Mouse (Mus musculus): ENCODE results near the gene Ube2q2. TPM values are rescaled to one million over a fixed set of nuclear protein-coding genes. Genes with fewer than 3 reads are reported as not detected.
A peak's percentile ranks its signal among the peaks of the same experiment; 100 is the strongest.

The Ube2q2 gene
- total and polyA plus RNA-seq, 3 experiments, result 7.8 to 29.5 (median 25.3) TPM

DNA sequence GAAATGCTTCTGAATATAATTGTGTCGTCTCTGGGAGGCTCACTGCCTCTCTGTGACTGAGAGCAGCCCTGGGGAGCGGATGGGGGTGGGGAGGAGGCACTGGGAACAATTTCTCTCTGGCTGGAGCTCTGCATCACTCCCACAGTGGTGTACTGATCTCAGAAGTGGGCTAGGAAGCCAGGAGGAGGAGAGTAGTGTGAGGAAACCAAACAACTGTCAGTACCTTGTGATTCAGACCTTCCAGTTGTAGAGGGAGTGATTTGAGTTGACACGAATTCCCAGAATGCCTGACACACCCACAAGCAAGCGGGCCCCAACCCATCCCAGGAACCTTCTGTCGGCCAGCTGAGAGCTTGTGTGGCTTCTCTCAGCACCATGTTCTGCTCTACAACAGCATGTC is 12.1 kb upstream of the Ube2q2 start:
- Histone ChIP-seq H3K9ac (ENCODE audit: low read depth, low read length) (no peak overlapping the region), H3K79me2 (replicated peaks; ENCODE audit: control insufficient read depth, insufficient read depth, low read length) (no peaks in the 10 kb centered on the region), H3K36me3 (ENCODE audit: control insufficient read depth, insufficient read depth, low read length) (no peaks in the 10 kb centered on the region), H3K4me3 (no peak overlapping the region), H3K27ac (no peak overlapping the region), H3K4me1 (ENCODE audit: control insufficient read depth, insufficient read depth, low read length) (peaks cover 2% of the 10 kb centered on the region; the same call in 1 of the 2 replicates), H3K27me3 (ENCODE audit: control insufficient read depth, insufficient read depth, low read length) (no peaks in the 10 kb centered on the region)
- whole genome bisulfite sequencing, result 24% methylated on average over 5 of the region's 5 CpGs
- intact Hi-C loops (cut with DNase I), result loop anchor here (5.0 kb wide), 1 partner anchor 256 kb away; no protein-coding TSS in a partner anchor
- DNase-seq, result peak in 1 of 2 experiments; percentile 29
- TF ChIP-seq CTCF (IDR thresholded peaks at IDR 0.05) (no peak), EP300 (IDR thresholded peaks at IDR 0.05; ENCODE audit: insufficient read depth, low read depth, low read length) (no peak), POLR2A (IDR thresholded peaks at IDR 0.05; ENCODE audit: insufficient read depth, low read depth, low read length) (no peak)

DNA sequence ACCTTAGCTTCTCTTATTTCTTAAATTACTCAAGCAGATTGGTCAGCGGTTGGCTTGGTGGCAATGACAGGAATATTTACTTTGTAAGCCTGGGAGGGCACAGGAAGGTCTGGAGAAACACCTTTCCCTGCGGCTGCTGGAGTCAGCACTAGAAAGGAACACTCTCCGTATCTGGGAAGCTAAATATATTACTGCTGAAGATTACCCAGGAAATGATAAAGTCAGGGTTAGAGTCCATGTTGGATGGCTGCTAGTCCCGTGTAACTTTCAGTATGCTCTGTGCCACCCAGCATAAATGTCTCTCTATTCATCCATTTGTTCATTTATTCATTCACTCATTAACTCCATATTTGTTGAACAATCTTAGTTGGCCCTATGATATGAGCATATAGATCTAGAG is 11.5 kb upstream of the Ube2q2 start:
- Histone ChIP-seq H3K4me1 (ENCODE audit: control insufficient read depth, insufficient read depth, low read length) (peaks cover 2% of the 10 kb centered on the region; the same call in 1 of the 2 replicates), H3K9ac (ENCODE audit: low read depth, low read length) (no peak overlapping the region), H3K79me2 (replicated peaks; ENCODE audit: control insufficient read depth, insufficient read depth, low read length) (no peaks in the 10 kb centered on the region), H3K27me3 (ENCODE audit: control insufficient read depth, insufficient read depth, low read length) (no peaks in the 10 kb centered on the region), H3K36me3 (ENCODE audit: control insufficient read depth, insufficient read depth, low read length) (no peaks in the 10 kb centered on the region), H3K27ac (no peak overlapping the region), H3K4me3 (no peak overlapping the region)
- no peak for TF ChIP-seq CTCF (IDR thresholded peaks at IDR 0.05)
- TF ChIP-seq EP300 (IDR thresholded peaks at IDR 0.05; ENCODE audit: insufficient read depth, low read depth, low read length), result no peak
- no peak for TF ChIP-seq POLR2A (IDR thresholded peaks at IDR 0.05; ENCODE audit: insufficient read depth, low read depth, low read length)
- intact Hi-C loops (cut with DNase I), result loop anchor here (5.0 kb wide), 1 partner anchor 255 kb away; no protein-coding TSS in a partner anchor
- WGBS, result 30% methylated on average over 4 of the region's 4 CpGs
- DNase-seq, result no peak

DNA sequence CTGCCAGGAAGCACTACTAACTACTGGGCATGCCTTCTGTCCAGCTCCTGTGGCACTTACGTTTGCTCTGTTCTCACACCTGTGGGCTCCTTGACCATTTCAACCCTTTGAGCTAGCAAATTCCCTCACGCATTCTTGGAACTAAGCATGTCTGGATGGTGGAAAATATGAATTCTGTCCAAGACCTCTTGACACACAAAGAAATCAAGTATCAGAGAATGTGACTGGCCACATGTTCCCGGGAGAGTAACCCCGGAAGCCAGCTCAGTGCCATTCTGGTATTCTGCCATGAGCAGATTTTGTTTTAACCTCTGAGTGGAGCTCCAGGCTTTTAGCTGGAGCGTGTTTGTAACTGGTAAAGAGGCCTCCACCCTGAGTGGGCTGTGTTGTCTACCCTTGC is 8.7 kb upstream of the Ube2q2 start:
- Histone ChIP-seq H3K4me3 (no peak overlapping the region), H3K36me3 (ENCODE audit: control insufficient read depth, insufficient read depth, low read length) (no peaks in the 10 kb centered on the region), H3K79me2 (replicated peaks; ENCODE audit: control insufficient read depth, insufficient read depth, low read length) (no peaks in the 10 kb centered on the region), H3K27ac (no peak overlapping the region), H3K27me3 (ENCODE audit: control insufficient read depth, insufficient read depth, low read length) (no peaks in the 10 kb centered on the region), H3K9ac (ENCODE audit: low read depth, low read length) (no peak overlapping the region), H3K4me1 (ENCODE audit: control insufficient read depth, insufficient read depth, low read length) (peaks cover 2% of the 10 kb centered on the region; the same call in 1 of the 2 replicates)
- 33% methylated on average over 5 of the region's 5 CpGs for WGBS
- peak in 1 of 2 experiments; percentile 36 for DNase-seq
- TF ChIP-seq EP300 (IDR thresholded peaks at IDR 0.05; ENCODE audit: insufficient read depth, low read depth, low read length), result 0 out of 2 replicates have a peak, but pooled peaks have one; percentile 9
- no peak for TF ChIP-seq POLR2A (IDR thresholded peaks at IDR 0.05; ENCODE audit: insufficient read depth, low read depth, low read length)
- peak; percentile 65 for TF ChIP-seq CTCF (IDR thresholded peaks at IDR 0.05)
- intact Hi-C loops (cut with DNase I), result loop anchor here (5.0 kb wide), 2 partner anchors 172 to 252 kb away; no protein-coding TSS in a partner anchor

DNA sequence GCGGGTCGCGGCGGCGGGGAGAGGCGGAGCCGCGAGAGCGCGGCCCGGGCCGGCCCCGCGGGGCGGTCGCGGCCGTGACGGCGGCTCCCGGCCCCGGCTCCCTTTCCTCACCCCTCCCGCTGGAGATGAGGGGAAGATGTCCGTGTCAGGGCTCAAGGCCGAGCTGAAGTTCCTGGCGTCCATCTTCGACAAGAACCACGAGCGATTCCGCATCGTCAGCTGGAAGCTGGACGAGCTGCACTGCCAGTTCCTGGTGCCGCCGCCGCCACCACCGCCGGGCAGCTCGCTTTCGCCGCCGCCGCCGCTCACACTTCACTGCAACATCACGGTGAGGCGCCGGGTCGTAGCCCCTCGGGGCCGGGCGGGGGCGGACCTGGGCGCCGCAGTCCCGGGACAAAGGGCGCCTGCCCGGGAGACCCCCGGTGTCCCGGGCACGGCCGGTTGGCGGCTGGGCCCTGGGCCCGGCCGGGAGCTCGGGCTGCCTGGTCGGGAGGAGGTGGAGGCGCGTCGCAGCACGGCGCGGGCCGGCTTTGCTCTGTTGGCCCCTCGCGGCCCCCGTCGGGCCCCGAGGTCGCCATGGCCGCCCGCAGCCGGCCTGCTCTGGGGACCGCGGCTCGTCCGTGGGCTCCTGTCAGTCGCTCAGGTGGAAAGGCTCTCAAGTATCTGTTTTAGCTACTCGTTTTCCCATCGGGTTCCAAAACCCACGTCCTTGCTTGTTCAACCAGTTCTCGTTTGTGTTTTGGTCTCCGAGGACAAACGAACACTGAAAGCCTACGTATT is 1.0 kb downstream of the Ube2q2 start:
- no peak for TF ChIP-seq EP300 (IDR thresholded peaks at IDR 0.05; ENCODE audit: insufficient read depth, low read depth, low read length)
- TF ChIP-seq POLR2A (IDR thresholded peaks at IDR 0.05; ENCODE audit: insufficient read depth, low read depth, low read length), result no peak
- TF ChIP-seq CTCF (IDR thresholded peaks at IDR 0.05), result no peak
- peak overlapping the region; percentile 80 for H3K4me3 ChIP-seq
- intact Hi-C loops (cut with DNase I), result loop anchor here (5.0 kb wide), 2 partner anchors 58 to 197 kb away; partner anchors contain the start of genes AY074887, Fbxo22 and Psma4
- no peaks in the 10 kb centered on the region for H3K27me3 ChIP-seq (ENCODE audit: control insufficient read depth, insufficient read depth, low read length)
- WGBS, result under 1% methylated on average over 81 of the region's 93 CpGs
- peaks cover 6% of the 10 kb centered on the region; the same call in 1 of the 2 replicates for H3K36me3 ChIP-seq (ENCODE audit: control insufficient read depth, insufficient read depth, low read length)
- DNase-seq, result peak; percentile 78 to 79
- peaks cover 3% of the 10 kb centered on the region; the same call in 1 of the 2 replicates for H3K79me2 ChIP-seq (replicated peaks; ENCODE audit: control insufficient read depth, insufficient read depth, low read length)
- peak overlapping the region; percentile 93 for H3K9ac ChIP-seq (ENCODE audit: low read depth, low read length)
- H3K4me1 ChIP-seq (ENCODE audit: control insufficient read depth, insufficient read depth, low read length), result peaks cover 1% of the 10 kb centered on the region; the same call in 1 of the 2 replicates
- H3K27ac ChIP-seq, result peak overlapping the region; percentile 64

DNA sequence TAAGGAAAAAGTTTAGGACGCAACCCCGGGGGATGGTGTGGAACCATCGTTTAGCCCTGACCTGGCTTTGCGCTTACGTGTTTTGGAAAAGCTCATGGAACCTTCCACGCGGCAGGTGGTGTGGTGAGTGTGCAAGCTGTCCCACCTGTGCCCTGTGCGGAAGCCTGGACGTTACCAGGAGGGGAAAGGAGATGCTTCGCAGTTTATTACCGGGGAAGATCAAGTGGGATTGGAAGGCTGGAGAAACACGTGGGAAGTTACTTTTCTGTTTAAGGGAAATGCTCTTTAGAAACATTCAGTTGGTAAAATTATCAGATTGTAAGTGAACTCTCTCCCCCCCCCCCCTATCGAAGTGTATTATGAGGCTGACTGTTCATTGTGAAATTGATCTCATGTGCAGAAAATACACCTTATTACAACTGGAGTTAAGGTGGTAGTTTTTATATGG is 1.6 kb downstream of the Ube2q2 start:
- peaks cover 6% of the 10 kb centered on the region for H3K36me3 ChIP-seq (ENCODE audit: control insufficient read depth, insufficient read depth, low read length)
- no peaks in the 10 kb centered on the region for H3K27me3 ChIP-seq (ENCODE audit: control insufficient read depth, insufficient read depth, low read length)
- H3K4me1 ChIP-seq (ENCODE audit: control insufficient read depth, insufficient read depth, low read length), result peaks cover 1% of the 10 kb centered on the region; the same call in 1 of the 2 replicates
- intact Hi-C loops (cut with DNase I), result loop anchor here (5.0 kb wide), 2 partner anchors 57 to 198 kb away; partner anchors contain the start of genes AY074887, Fbxo22 and Psma4
- no peak for DNase-seq
- no peak for TF ChIP-seq POLR2A (IDR thresholded peaks at IDR 0.05; ENCODE audit: insufficient read depth, low read depth, low read length)
- TF ChIP-seq EP300 (IDR thresholded peaks at IDR 0.05; ENCODE audit: insufficient read depth, low read depth, low read length), result no peak
- no peak for TF ChIP-seq CTCF (IDR thresholded peaks at IDR 0.05)
- peak overlapping the region; percentile 80 for H3K4me3 ChIP-seq
- H3K9ac ChIP-seq (ENCODE audit: low read depth, low read length), result peak overlapping the region; percentile 93
- WGBS, result 2% methylated on average over 13 of the region's 13 CpGs
- peaks cover 3% of the 10 kb centered on the region; the same call in 1 of the 2 replicates for H3K79me2 ChIP-seq (replicated peaks; ENCODE audit: control insufficient read depth, insufficient read depth, low read length)
- peak overlapping the region; percentile 64 for H3K27ac ChIP-seq
